Mouse (Mus musculus) heart, postnatal 0 days (tissue): Measurements from ENCODE around the gene Galnt6.

Experiments used
- CTCF ChIP-seq: IDR thresholded peaks from 2 replicates; pipeline ENCODE4 v1.5.1; 2016; ENCODE audit warnings: antibody characterized with exemption, control low read depth, low read depth
- EP300 ChIP-seq: IDR thresholded peaks from 2 replicates; pipeline ENCODE4 v1.6.1; 2016; ENCODE audit warnings: antibody characterized with exemption, low read depth

DNA sequence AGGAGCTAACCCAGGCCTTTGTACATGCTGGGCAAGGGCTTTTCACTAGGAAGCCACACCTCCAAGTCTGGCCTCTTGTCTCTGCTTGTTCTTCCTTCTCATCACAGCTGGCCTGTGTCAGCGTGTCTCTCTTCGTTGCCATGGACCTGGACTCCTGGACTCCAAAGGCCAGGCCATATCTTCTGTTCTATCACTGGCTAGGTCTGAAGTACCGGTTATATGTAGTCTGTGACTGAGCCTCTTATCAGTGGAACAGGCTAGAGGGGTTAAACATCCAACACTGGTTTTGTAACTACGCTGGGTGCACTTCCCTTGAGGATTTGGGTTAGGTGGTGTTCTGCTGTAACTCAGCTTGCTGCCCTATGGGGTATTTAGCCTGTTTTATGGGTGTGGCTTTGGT lies 7.2 kb downstream of the Galnt6 start:
- TF ChIP-seq CTCF (no peak), EP300 (no peak)
